8 mouse cellular contexts compared by ENCODE assay signal in genomic region chr8:87349781-87350181, GRCm38 (mm10).
A peak's percentile ranks its signal among the peaks of the same experiment; 100 is the strongest.
DNase-seq lines count a peak whose midpoint lies in the region; ATAC-seq lines count a peak whose summit lies in the region.

No protein-coding gene starts in this region.

- H3K9me3 ChIP-seq in hindbrain, embryonic 11.5 days (ENCODE audit: control insufficient read depth, low read length): no peaks in the 10 kb centered on the region
- H3K9me3 ChIP-seq in hindbrain, embryonic 13.5 days: no peaks in the 10 kb centered on the region
- no peaks in the 10 kb centered on the region for H3K9me3 ChIP-seq in embryonic facial prominence, embryonic 11.5 days (replicated peaks; ENCODE audit: control insufficient read depth, low read length)

- H3K27me3 ChIP-seq in hindbrain, embryonic 11.5 days (ENCODE audit: control insufficient read depth, insufficient read depth, low read length): no peaks in the 10 kb centered on the region
- H3K27me3 ChIP-seq in hindbrain, embryonic 13.5 days: no peaks in the 10 kb centered on the region
- H3K27me3 ChIP-seq in embryonic facial prominence, embryonic 11.5 days (ENCODE audit: control insufficient read depth, insufficient read depth, low read length): no peaks in the 10 kb centered on the region

- no peaks in the 10 kb centered on the region for H3K36me3 ChIP-seq in hindbrain, embryonic 11.5 days (ENCODE audit: control insufficient read depth, insufficient read depth, low read length)
- no peaks in the 10 kb centered on the region for H3K36me3 ChIP-seq in hindbrain, embryonic 13.5 days
- H3K36me3 ChIP-seq in embryonic facial prominence, embryonic 11.5 days (replicated peaks; ENCODE audit: control insufficient read depth, insufficient read depth, low read depth, low read length): no peaks in the 10 kb centered on the region

- no peak overlapping the region for H3K4me3 ChIP-seq in hindbrain, embryonic 11.5 days (ENCODE audit: low read depth, low read length)
- no peak overlapping the region for H3K4me3 ChIP-seq in hindbrain, embryonic 13.5 days
- no peak overlapping the region for H3K4me3 ChIP-seq in embryonic facial prominence, embryonic 11.5 days (ENCODE audit: low read depth, low read length)

- no peak overlapping the region for H3K4me2 ChIP-seq in hindbrain, embryonic 11.5 days (replicated peaks; ENCODE audit: low read depth, low read length)
- H3K4me2 ChIP-seq in hindbrain, embryonic 13.5 days: no peak overlapping the region
- H3K4me2 ChIP-seq in embryonic facial prominence, embryonic 11.5 days (ENCODE audit: low read depth, low read length): no peak overlapping the region

- WGBS in hindbrain, embryonic 11.5 days: 60% methylated on average over 4 of the region's 4 CpGs
- WGBS in hindbrain, embryonic 13.5 days: 55% methylated on average over 4 of the region's 4 CpGs
- WGBS in embryonic facial prominence, embryonic 11.5 days: 54% methylated on average over 4 of the region's 4 CpGs

- H3K27ac ChIP-seq in hindbrain, embryonic 11.5 days (ENCODE audit: low read depth, low read length): no peak overlapping the region
- H3K27ac ChIP-seq in hindbrain, embryonic 13.5 days: no peak overlapping the region
- H3K27ac ChIP-seq in embryonic facial prominence, embryonic 11.5 days (replicated peaks; ENCODE audit: low read depth, low read length): no peak overlapping the region

- no peaks in the 10 kb centered on the region for H3K4me1 ChIP-seq in hindbrain, embryonic 11.5 days (replicated peaks; ENCODE audit: control insufficient read depth, insufficient read depth, low read length)
- H3K4me1 ChIP-seq in hindbrain, embryonic 13.5 days (replicated peaks): peaks cover 8% of the 10 kb centered on the region; the same call in 1 of the 2 replicates
- H3K4me1 ChIP-seq in embryonic facial prominence, embryonic 11.5 days (ENCODE audit: control insufficient read depth, insufficient read depth, low read length): no peaks in the 10 kb centered on the region

- H3K9ac ChIP-seq in hindbrain, embryonic 11.5 days (ENCODE audit: low read depth, low read length): no peak overlapping the region
- H3K9ac ChIP-seq in hindbrain, embryonic 13.5 days: no peak overlapping the region
- no peak overlapping the region for H3K9ac ChIP-seq in embryonic facial prominence, embryonic 11.5 days (replicated peaks; ENCODE audit: low read length)

- ATAC-seq in hindbrain, embryonic 11.5 days (ENCODE audit: low FRiP score): no peak
- ATAC-seq in hindbrain, embryonic 13.5 days (ENCODE audit: low FRiP score): no peak
- ATAC-seq in embryonic facial prominence, embryonic 11.5 days (replicated peaks; ENCODE audit: insufficient number of reproducible peaks, low FRiP score, low TSS enrichment, low read depth): no peak
- ATAC-seq in megakaryocyte progenitor cell, adult 5-6 weeks (replicated peaks; ENCODE audit: poor library complexity): no peak

- peak; percentile 26 for DNase-seq in hindbrain, embryonic 11.5 days (ENCODE audit: low spot score)
- peak; percentile 68 for DNase-seq in 3T3-L1 (ENCODE audit: low read depth, low spot score)
- DNase-seq in brain, adult 2 months (ENCODE audit: low read depth, low spot score): peak; percentile 94
- DNase-seq in embryonic facial prominence, embryonic 11.5 days (ENCODE audit: low spot score): peak; percentile 69
- DNase-seq in gastrocnemius, adult 8-10 months (ENCODE audit: low spot score in 2 of 2): no peak
- DNase-seq in T-cell, adult 2 months (ENCODE audit: low spot score): no peak

Comparison
In these comparisons a context has a peak if more than half of its experiments do, and no peak if none do; other contexts are left out.
1. DNase-seq: peak in hindbrain, embryonic 11.5 days (single experiment), 3T3-L1 (single experiment), brain, adult 2 months (single experiment) and embryonic facial prominence, embryonic 11.5 days (single experiment); none in gastrocnemius, adult 8-10 months (0 of 2) and T-cell, adult 2 months (single experiment).